Mouse (Mus musculus) MEL (cell line): ENCODE results near the gene Mcrip1. TPM values are rescaled to one million over a fixed set of nuclear protein-coding genes. Genes with fewer than 3 reads are reported as not detected.
A peak's percentile ranks its signal among the peaks of the same experiment; 100 is the strongest.

ENCODE experiments used
- DNase-seq: peaks from one replicate; pipeline ENCODE4 v3.0.0; 2011; ENCODE audit warnings: low read depth, low spot score
- H3K27ac ChIP-seq: 2 replicates; pipeline ENCODE4 v1.5.1; 2012; ENCODE audit warnings: low read depth, mild to moderate bottlenecking, control low read depth, low read length, moderate library complexity; ENCODE audit not compliant: control insufficient read depth
- H3K27me3 ChIP-seq, 2 experiments: fragments of 150-350 bp in 1 of 2; sonication (generic) in 1 of 2; 2 replicates each; pipeline ENCODE4 v1.6.1; 2012; ENCODE audit warnings: low read length in 2 of 2, mild to moderate bottlenecking in 2 of 2, improper control_type of control experiment in 1 of 2, moderate library complexity in 1 of 2; ENCODE audit not compliant: insufficient read depth in 2 of 2, control insufficient read depth in 1 of 2
- H3K36me3 ChIP-seq, 2 experiments: 2 replicates each; pipeline ENCODE4 v1.6.1; 2012 to 2014; ENCODE audit warnings: low read length in 2 of 2, improper control_type of control experiment in 1 of 2, inconsistent platforms in 1 of 2, mild to moderate bottlenecking in 1 of 2; ENCODE audit not compliant: insufficient read depth in 2 of 2, control insufficient read depth in 1 of 2
- H3K4me1 ChIP-seq, 2 experiments: fragments of 150-350 bp in 1 of 2; sonication (generic) in 1 of 2; 2 replicates each; pipeline ENCODE4 v1.6.1; 2012; ENCODE audit warnings: low read length in 2 of 2, improper control_type of control experiment in 1 of 2, mild to moderate bottlenecking in 1 of 2; ENCODE audit not compliant: insufficient read depth in 2 of 2, control insufficient read depth in 1 of 2
- H3K4me3 ChIP-seq, 2 experiments: fragments of 150-350 bp in 1 of 2; sonication (generic) in 1 of 2; 2 replicates each; pipeline ENCODE4 v1.5.1; 2012; ENCODE audit warnings: low read depth in 2 of 2, low read length in 2 of 2, mild to moderate bottlenecking in 2 of 2, moderate library complexity in 2 of 2, control low read depth in 1 of 2, improper control_type of control experiment in 1 of 2; ENCODE audit not compliant: control insufficient read depth in 1 of 2, insufficient read depth in 1 of 2
- H3K79me2 ChIP-seq: 2 replicates; pipeline ENCODE4 v1.6.1; 2012; ENCODE audit warnings: mild to moderate bottlenecking, low read length, moderate library complexity; ENCODE audit not compliant: control insufficient read depth, poor library complexity, insufficient read depth
- H3K9ac ChIP-seq: 2 replicates; pipeline ENCODE4 v1.6.1; 2012; ENCODE audit warnings: low read depth, mild to moderate bottlenecking, control low read depth, low read length, moderate library complexity; ENCODE audit not compliant: control insufficient read depth, poor library complexity, severe bottlenecking
- H3K9me3 ChIP-seq: fragments of 150-350 bp; sonication (generic); replicated peaks from 2 replicates; pipeline ENCODE4 v1.6.1; 2012; ENCODE audit warnings: mild to moderate bottlenecking, low read length, improper control_type of control experiment, moderate library complexity; ENCODE audit not compliant: insufficient read depth
- BHLHE40 ChIP-seq: IDR thresholded peaks from 2 replicates; pipeline ENCODE4 v1.6.1; 2012; ENCODE audit warnings: low read depth, mild to moderate bottlenecking, inconsistent platforms, low read length, improper control_type of control experiment, borderline replicate concordance
- CHD1 ChIP-seq: IDR thresholded peaks from 2 replicates; pipeline ENCODE4 v1.6.1; 2012; ENCODE audit warnings: low read depth, mild to moderate bottlenecking, inconsistent platforms, low read length, improper control_type of control experiment
- CTCF ChIP-seq, 3 experiments: IDR thresholded peaks in 2 of 3; conservative IDR thresholded peaks in 1 of 3; 2 replicates each; pipeline ENCODE4 v1.5.1; 2011 to 2012; ENCODE audit warnings: low read length in 3 of 3, low read depth in 2 of 3, mild to moderate bottlenecking in 2 of 3, improper control_type of control experiment in 1 of 3, inconsistent platforms in 1 of 3, mixed read lengths in 1 of 3, moderate library complexity in 1 of 3; ENCODE audit not compliant: control insufficient read depth in 1 of 3, insufficient read depth in 1 of 3, poor library complexity in 1 of 3, severe bottlenecking in 1 of 3
- E2F4 ChIP-seq: IDR thresholded peaks from 2 replicates; pipeline ENCODE4 v1.6.1; 2011; ENCODE audit warnings: low read depth, low read length, improper control_type of control experiment, borderline replicate concordance
- EP300 ChIP-seq, 2 experiments: IDR thresholded peaks; 2 replicates each; pipeline ENCODE4 v1.6.1; 2011; ENCODE audit warnings: improper control_type of control experiment in 2 of 2, low read length in 2 of 2, low read depth in 1 of 2, mild to moderate bottlenecking in 1 of 2
- GATA1 ChIP-seq: IDR thresholded peaks from 2 replicates; pipeline ENCODE4 v1.6.1; 2011; ENCODE audit warnings: low read depth, low read length, improper control_type of control experiment
- JUND ChIP-seq: IDR thresholded peaks from 2 replicates; pipeline ENCODE4 v1.6.1; 2011; ENCODE audit warnings: low read depth, mild to moderate bottlenecking, improper control_type of control experiment, low read length
- KAT2A ChIP-seq: conservative IDR thresholded peaks from 2 replicates; pipeline ENCODE4 v1.6.1; 2012; ENCODE audit warnings: low read depth, low read length, improper control_type of control experiment, inconsistent platforms
- MAFK ChIP-seq: IDR thresholded peaks from 2 replicates; pipeline ENCODE4 v1.6.1; 2011; ENCODE audit warnings: low read depth, mild to moderate bottlenecking, low read length, improper control_type of control experiment, borderline replicate concordance
- MAX ChIP-seq: IDR thresholded peaks from 2 replicates; pipeline ENCODE4 v1.6.1; 2011; ENCODE audit warnings: low read length, improper control_type of control experiment
- MAZ ChIP-seq: IDR thresholded peaks from 2 replicates; pipeline ENCODE4 v1.6.1; 2012; ENCODE audit warnings: low read depth, mild to moderate bottlenecking, inconsistent platforms, low read length, improper control_type of control experiment
- MYB ChIP-seq: IDR thresholded peaks from 2 replicates; pipeline ENCODE4 v1.6.1; 2011; ENCODE audit warnings: mild to moderate bottlenecking, low read depth, low read length, improper control_type of control experiment
- NELFE ChIP-seq: IDR thresholded peaks from 2 replicates; pipeline ENCODE4 v1.6.1; 2011; ENCODE audit warnings: low read depth, low read length, improper control_type of control experiment
- POLR2A ChIP-seq, 2 experiments: IDR thresholded peaks; 2 replicates each; pipeline ENCODE4 v1.6.1; 2011 to 2012; ENCODE audit warnings: low read length in 2 of 2, mild to moderate bottlenecking in 2 of 2, control low read depth in 1 of 2, improper control_type of control experiment in 1 of 2, low read depth in 1 of 2, moderate library complexity in 1 of 2; ENCODE audit not compliant: control insufficient read depth in 1 of 2, insufficient read depth in 1 of 2, poor library complexity in 1 of 2
- POLR2AphosphoS2 ChIP-seq: IDR thresholded peaks from 2 replicates; pipeline ENCODE4 v1.6.1; 2011; ENCODE audit warnings: low read length, improper control_type of control experiment
- RCOR1 ChIP-seq: IDR thresholded peaks from 2 replicates; pipeline ENCODE4 v1.6.1; 2012; ENCODE audit warnings: low read depth, mild to moderate bottlenecking, inconsistent platforms, low read length, improper control_type of control experiment
- USF2 ChIP-seq, 2 experiments: IDR thresholded peaks; 2 replicates each; pipeline ENCODE4 v1.6.1; 2011 to 2012; ENCODE audit warnings: improper control_type of control experiment in 2 of 2, low read length in 2 of 2, borderline replicate concordance in 1 of 2, inconsistent platforms in 1 of 2, low read depth in 1 of 2, mild to moderate bottlenecking in 1 of 2; ENCODE audit not compliant: insufficient read depth in 1 of 2
- ZKSCAN1 ChIP-seq: IDR thresholded peaks from 2 replicates; pipeline ENCODE4 v1.6.1; 2012; ENCODE audit warnings: low read depth, mild to moderate bottlenecking, inconsistent platforms, low read length, improper control_type of control experiment, moderate library complexity
- polyA plus RNA-seq, 2 experiments: library from polyadenylated mRNA; stranded (reverse) in 1 of 2; unstranded in 1 of 2; fragments of >175 nt in 1 of 2; fragments of >200 nt in 1 of 2; gene quantifications; 2 replicates each; pipeline versions ENCODE4 v1.2.1 to v1.2.4; 2012; ENCODE audit warnings: low replicate concordance in 2 of 2, low read depth in 1 of 2; ENCODE audit not compliant: insufficient read length in 2 of 2, insufficient read depth in 1 of 2, missing spikeins in 1 of 2
- total RNA-seq: library from RNA; depleted of rRNA; stranded (reverse); fragments of 300-350 nt; gene quantifications from 2 replicates; pipeline ENCODE4 v1.2.3, GENCODE M21; 2012

Mcrip1 gene
- total and polyA plus RNA-seq, 3 experiments = 36.6 to 83.5 TPM; not detected in 1

GRCm38 (mm10) chr11:120499894-120500293 is 49.6 kb downstream of the Mcrip1 start:
- Histone ChIP-seq H3K27ac (no peak overlapping the region), H3K79me2 (no peaks in the 10 kb centered on the region), H3K36me3 (no peaks in the 10 kb centered on the region), H3K27me3 (no peaks in the 10 kb centered on the region; a peak in 1 of 4 replicates), H3K4me3 (no peak overlapping the region), H3K9me3 (no peaks in the 10 kb centered on the region), H3K4me1 (no peaks in the 10 kb centered on the region), H3K9ac (no peak overlapping the region)
- DNase-seq = no peak
- no peak for TF ChIP-seq ZKSCAN1
- 0 out of 2 replicates have a peak, but pooled peaks have one; percentile 22 for TF ChIP-seq E2F4
- TF ChIP-seq BHLHE40 = no peak
- TF ChIP-seq MAX = no peak
- no peak for TF ChIP-seq POLR2AphosphoS2
- TF ChIP-seq RCOR1 = no peak
- TF ChIP-seq CTCF (IDR thresholded peaks at IDR 0.05 in 2 of 3, conservative IDR thresholded peaks at IDR 0.05 in 1 of 3; ENCODE audit: control insufficient read depth in 1 of 3, insufficient read depth in 1 of 3, low read depth in 2 of 3, low read length in 3 of 3, poor library complexity in 1 of 3, severe bottlenecking in 1 of 3) = no peak
- TF ChIP-seq GATA1 = no peak
- TF ChIP-seq MAFK = no peak
- TF ChIP-seq JUND = no peak
- TF ChIP-seq POLR2A (IDR thresholded peaks at IDR 0.05; ENCODE audit: control insufficient read depth in 1 of 2, insufficient read depth in 1 of 2, low read depth in 1 of 2, low read length in 2 of 2, poor library complexity in 1 of 2) = peak in 1 of 2 experiments; percentile 41; a peak in 1 of 4 replicates

DNA sequence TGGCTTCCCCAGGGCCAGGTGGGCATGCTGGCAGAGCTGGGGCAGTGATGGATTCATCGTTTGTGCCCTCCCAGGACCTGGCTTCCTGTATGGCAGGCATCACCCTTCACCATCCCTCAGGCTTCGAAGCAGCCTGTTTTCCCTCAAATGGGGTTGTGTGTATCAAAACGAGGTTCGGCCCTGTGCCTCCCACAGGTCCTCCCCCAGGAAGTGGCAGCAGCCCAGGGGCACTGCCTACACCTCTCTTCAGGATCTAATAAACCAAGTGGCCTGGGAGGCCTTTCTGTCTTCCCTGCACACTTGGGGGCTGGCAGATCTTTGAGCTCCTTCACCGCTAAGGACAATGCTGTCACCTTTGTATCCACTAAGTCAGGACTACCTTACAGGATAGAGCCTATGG is 50.6 kb downstream of the Mcrip1 start:
- TF ChIP-seq CHD1 = no peak
- H3K27me3 ChIP-seq = no peaks in the 10 kb centered on the region; a peak in 1 of 4 replicates
- H3K4me3 ChIP-seq = no peak overlapping the region
- H3K79me2 ChIP-seq = no peaks in the 10 kb centered on the region
- no peaks in the 10 kb centered on the region for H3K9me3 ChIP-seq
- H3K36me3 ChIP-seq = no peaks in the 10 kb centered on the region
- H3K9ac ChIP-seq = no peak overlapping the region
- H3K4me1 ChIP-seq = no peaks in the 10 kb centered on the region
- no peak for DNase-seq
- no peak overlapping the region for H3K27ac ChIP-seq

DNA sequence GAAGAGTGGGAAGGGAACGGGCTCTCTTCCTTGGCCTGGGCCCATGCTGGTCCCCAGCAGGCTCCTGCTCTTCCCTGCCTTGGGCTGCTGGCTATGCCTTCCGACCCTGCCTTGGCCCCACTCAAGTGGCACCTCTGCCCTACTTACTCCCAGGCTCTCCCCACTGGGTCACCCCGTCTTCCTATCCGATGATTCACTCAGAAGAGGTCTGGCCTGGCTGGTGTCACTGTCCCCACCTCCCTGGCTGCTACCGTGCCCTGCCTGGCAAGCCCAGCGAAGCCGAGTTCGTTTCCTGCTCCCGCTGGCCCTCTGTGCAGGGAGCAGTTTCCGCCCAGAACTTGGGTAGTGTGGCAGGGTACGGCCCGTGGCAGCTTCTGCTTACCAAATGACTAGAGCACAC is 51.3 kb downstream of the Mcrip1 start:
- Histone ChIP-seq H3K4me1 (no peaks in the 10 kb centered on the region), H3K36me3 (no peaks in the 10 kb centered on the region), H3K27me3 (no peaks in the 10 kb centered on the region), H3K9me3 (no peaks in the 10 kb centered on the region), H3K27ac (no peak overlapping the region), H3K79me2 (peaks cover 3% of the 10 kb centered on the region; the same call in 1 of the 2 replicates), H3K4me3 (no peak overlapping the region), H3K9ac (no peak overlapping the region)
- TF ChIP-seq KAT2A (no peak), CHD1 (no peak), EP300 (IDR thresholded peaks at IDR 0.05; ENCODE audit: low read depth in 1 of 2, low read length in 2 of 2) (no peak), MAZ (no peak), NELFE (no peak), GATA1 (no peak), POLR2AphosphoS2 (no peak), CTCF (IDR thresholded peaks at IDR 0.05 in 2 of 3, conservative IDR thresholded peaks at IDR 0.05 in 1 of 3; ENCODE audit: control insufficient read depth in 1 of 3, insufficient read depth in 1 of 3, low read depth in 2 of 3, low read length in 3 of 3, poor library complexity in 1 of 3, severe bottlenecking in 1 of 3) (no peak), MYB (no peak), USF2 (IDR thresholded peaks at IDR 0.05; ENCODE audit: borderline replicate concordance in 1 of 2, insufficient read depth in 1 of 2, low read depth in 1 of 2, low read length in 2 of 2) (no peak), POLR2A (IDR thresholded peaks at IDR 0.05; ENCODE audit: control insufficient read depth in 1 of 2, insufficient read depth in 1 of 2, low read depth in 1 of 2, low read length in 2 of 2, poor library complexity in 1 of 2) (no peak), MAX (no peak)
- no peak for DNase-seq
